Mouse (Mus musculus) right cerebral cortex, postnatal 36 days (tissue): Measurements from ENCODE around the gene Eno2.

ENCODE experiments used
- DNase-seq, 2 experiments: peaks; one replicate each; pipeline ENCODE4 v3.0.0; 2022; ENCODE audit warnings: low spot score in 2 of 2, mixed read lengths in 1 of 2

Eno2 gene

GRCm38 (mm10) chr6:124740888-124741761, 28.3 kb downstream of the Eno2 start, which contains the start of gene Grcc10:
Gene Grcc10, minus strand, starts transcription at chr6:124741374.
- peak; percentile 83 to 90 for DNase-seq

- DNase-seq = peak in 1 of 2 experiments; percentile 63
Observed at GRCm38 (mm10) chr6:124740211-124740887, 29.1 kb downstream of the Eno2 start.

DNA sequence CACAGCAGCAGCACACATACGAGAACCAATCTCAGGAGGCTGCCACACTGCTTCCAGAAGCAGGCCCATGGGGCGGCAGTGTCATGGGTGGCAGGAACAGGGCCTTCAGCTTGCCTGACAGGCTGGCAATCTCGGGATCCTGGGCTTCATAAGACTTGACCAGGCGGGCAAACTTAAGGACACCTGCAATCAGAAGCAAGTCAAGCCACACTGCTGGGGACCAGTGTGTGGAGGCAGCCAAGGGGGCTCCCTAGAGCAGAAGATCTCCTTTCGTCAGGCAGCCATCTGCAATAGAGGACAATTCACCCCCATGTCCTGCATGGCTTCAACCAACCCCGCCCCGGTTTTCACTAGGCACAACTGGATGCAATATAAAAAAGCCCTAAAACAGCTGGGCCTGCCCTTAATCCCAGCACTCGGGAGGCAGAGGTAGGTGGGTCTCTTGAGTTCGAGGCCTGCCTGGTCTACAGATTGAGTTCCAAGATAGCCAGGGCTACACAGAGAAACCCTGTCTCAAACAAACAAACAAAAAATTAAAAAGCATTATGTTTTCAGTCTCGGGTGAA, 30.2 kb downstream of the Eno2 start:
- no peak for DNase-seq

DNA sequence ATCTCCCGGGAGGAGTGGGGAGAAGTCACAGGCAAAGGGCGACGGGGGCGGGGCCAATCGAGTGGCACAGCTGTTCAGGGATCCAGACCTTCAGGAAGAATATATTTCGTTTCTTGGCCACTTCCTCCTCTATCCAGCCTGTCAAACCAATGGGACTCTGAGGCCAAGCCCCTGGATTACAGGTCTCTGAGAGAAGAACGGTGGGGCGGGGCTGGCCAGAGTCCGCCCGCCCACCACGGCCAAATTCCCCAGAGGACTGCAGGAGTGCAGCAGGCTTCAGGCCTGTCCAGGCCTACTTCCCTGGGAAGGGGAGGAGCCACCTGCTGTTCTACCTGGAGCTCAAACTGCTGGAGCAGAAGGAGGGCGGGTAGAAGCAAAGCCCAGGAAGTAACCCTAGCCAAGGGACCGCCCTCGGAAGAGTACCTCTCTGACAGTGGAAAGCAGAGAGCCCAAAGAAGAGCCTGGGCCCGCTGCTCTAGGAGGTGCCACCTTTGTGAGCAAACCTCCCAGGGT, 30.9 kb downstream of the Eno2 start, which contains the start of gene Ptpn6:
Ptpn6 (minus strand) TSS at position 204 of the 513 bp plus-strand sequence.
- no peak for DNase-seq

DNA sequence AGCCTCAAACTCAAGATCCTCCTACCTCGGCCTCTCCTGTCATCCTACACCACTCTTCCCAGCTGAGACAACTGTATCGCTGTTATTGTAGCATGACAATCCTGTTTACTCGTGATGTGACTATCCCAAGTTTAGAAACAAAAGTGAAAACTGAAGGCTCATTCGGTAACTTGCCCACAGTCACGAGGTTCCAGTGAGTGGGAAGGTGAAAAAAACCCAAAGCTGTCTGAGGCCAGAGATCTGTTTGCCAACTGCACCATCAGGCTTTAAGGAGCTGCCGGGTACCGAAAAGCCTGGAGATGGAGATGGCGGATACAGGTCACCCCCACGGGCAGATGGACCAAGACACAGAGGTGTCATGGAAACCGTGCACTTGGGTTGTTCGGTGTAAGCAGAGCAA, 32.4 kb downstream of the Eno2 start:
- DNase-seq = no peak

GRCm38 (mm10) chr6:124734417-124734816, 35.1 kb downstream of the Eno2 start:
- DNase-seq = no peak

- no peak for DNase-seq
Observed at GRCm38 (mm10) chr6:124732476-124733370, 36.8 kb downstream of the Eno2 start.

DNA sequence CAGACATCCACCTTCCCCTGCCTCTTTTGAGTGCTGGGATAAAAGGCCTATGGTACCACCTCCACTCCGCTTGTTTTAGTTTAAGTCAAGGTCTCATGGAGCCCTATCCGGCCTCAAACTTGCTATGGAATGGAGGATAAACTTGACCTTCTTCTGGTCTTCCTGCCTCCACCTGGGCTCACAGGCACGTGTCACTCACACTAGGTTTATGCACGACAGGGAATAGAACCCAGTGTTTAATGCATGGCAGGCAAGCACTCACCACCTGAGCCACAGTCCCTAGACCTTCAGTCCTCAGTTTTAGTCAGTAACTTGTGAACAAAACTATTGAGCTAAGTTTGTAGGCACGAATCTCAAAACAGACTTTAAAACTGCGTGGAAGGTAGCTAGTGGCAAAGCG, 38.4 kb downstream of the Eno2 start:
- DNase-seq = no peak

- DNase-seq = no peak
Observed at GRCm38 (mm10) chr6:124729850-124730705, 39.4 kb downstream of the Eno2 start.

GRCm38 (mm10) chr6:124728621-124729020, 40.9 kb downstream of the Eno2 start:
- DNase-seq = no peak

GRCm38 (mm10) chr6:124724472-124724871, 45.0 kb downstream of the Eno2 start:
- no peak for DNase-seq

DNA sequence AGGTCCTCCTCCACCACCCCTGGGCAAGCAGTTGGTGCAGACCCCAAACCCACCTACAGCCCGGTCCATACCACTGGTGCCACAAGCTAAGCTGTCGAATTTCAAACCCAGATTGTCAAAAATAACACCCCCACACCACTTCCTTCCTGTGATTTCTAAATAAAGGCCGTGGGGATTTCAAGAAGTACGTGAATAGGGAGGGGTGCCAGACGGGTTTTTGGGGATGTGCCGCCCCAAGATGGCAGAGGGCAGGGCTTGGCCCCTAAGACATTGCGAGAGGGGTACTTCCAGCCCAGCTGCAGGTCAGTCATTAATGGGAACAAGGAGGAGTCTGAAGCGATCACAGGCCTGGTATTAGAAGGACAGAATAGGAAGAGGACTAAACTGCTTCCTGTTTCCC, 45.9 kb downstream of the Eno2 start:
- DNase-seq = no peak

GRCm38 (mm10) chr6:124722876-124723473, 46.5 kb downstream of the Eno2 start:
- no peak for DNase-seq

- DNase-seq = no peak
Observed at GRCm38 (mm10) chr6:124720904-124721303, 48.6 kb downstream of the Eno2 start.

- DNase-seq = no peak
Observed at GRCm38 (mm10) chr6:124719354-124719978, 50.0 kb downstream of the Eno2 start.

DNA sequence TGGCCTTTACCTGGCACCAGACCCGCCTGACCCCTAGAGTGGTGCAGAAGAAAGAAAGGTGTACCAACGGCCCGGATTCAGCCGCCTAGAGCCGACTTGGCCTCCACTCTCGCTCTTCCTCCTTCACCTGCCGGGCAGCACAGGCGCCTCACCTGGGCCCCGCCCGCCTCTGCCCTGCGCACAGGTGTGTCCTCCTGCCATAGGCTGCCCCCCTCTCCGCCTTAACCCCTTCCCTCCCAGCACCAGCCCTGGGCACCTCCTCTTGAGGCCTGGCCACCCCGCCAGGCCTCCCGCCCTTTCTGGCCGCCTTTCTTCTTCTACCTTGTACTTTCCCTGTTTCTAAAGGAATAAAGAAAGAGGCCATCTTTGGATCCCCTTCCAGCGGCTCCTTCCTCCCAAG, 50.8 kb downstream of the Eno2 start:
- no peak for DNase-seq

GRCm38 (mm10) chr6:124717968-124718367, 51.5 kb downstream of the Eno2 start:
- DNase-seq = no peak

GRCm38 (mm10) chr6:124716864-124717490, 52.5 kb downstream of the Eno2 start:
- no peak for DNase-seq

GRCm38 (mm10) chr6:124712918-124713317, 56.6 kb downstream of the Eno2 start:
- no peak for DNase-seq
